In the genomic region with DNA sequence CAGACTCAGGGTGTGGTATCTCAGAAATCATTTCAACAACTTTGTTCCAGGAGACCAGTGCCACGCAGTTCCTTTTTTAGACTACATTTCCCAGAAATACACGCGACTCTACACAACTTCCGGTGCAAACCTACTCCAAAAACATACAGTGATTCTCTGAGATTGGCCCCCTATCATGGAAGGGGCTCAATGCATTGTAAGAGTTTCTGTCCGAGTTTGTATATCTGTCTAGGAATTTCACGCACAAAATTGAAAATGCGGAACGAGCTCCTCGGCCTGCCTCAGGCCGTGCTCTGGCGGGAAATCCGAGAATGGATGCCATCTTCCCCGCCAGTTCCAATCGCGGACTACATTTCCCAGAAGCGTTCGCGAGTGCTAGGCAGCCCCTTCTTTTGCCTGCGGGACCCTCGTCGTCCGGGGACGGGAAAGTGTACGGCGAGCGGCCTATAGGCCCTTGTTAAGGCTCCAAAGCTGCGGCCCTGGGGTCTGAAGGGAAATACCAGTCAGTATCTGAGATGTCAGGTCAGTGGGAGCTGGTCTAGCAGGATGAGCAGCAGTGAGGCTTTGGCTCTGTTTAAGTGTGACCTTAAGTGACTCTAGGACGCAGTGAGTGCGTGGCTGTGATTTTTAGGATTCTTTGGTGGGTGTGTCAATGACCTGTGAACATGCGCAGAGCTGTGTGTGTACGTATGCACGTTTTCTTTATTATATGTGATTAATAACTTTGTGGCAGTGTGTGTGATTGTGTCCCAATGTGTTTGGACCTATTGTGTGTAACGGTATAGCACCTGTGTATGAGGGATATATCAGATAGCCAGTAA, we compare ENCODE assay signal across 8 mouse cellular contexts. TPM values are rescaled to one million over a fixed set of nuclear protein-coding genes. Genes with fewer than 3 reads are reported as not detected.
A peak's percentile ranks its signal among the peaks of the same experiment; 100 is the strongest.
DNase-seq lines count a peak whose midpoint lies in the region; ATAC-seq and TF ChIP-seq lines count a peak whose summit lies in the region.

A gene (plus strand): TSS at position 94 of the 821 bp plus-strand sequence.

- no peaks in the 10 kb centered on the region for H3K9me3 ChIP-seq in E14TG2a.4 (ENCODE audit: low read length)
- no peaks in the 10 kb centered on the region for H3K9me3 ChIP-seq in forebrain, embryonic 11.5 days (ENCODE audit: control insufficient read depth, low read length)
- H3K9me3 ChIP-seq in heart, embryonic 16.5 days (replicated peaks; ENCODE audit: control insufficient read depth, low read length): no peaks in the 10 kb centered on the region
- H3K9me3 ChIP-seq in liver, embryonic 15.5 days (replicated peaks): no peaks in the 10 kb centered on the region
- H3K9me3 ChIP-seq in neural tube, embryonic 12.5 days: no peaks in the 10 kb centered on the region

- peaks cover 15% of the 10 kb centered on the region for H3K36me3 ChIP-seq in E14TG2a.4 (ENCODE audit: insufficient read depth, low read length)
- no peaks in the 10 kb centered on the region; the same call in 1 of the 2 replicates for H3K36me3 ChIP-seq in forebrain, embryonic 11.5 days (ENCODE audit: control insufficient read depth, insufficient read depth, low read length)
- H3K36me3 ChIP-seq in heart, embryonic 16.5 days (ENCODE audit: control insufficient read depth, insufficient read depth): peaks cover 25% of the 10 kb centered on the region
- H3K36me3 ChIP-seq in liver, embryonic 15.5 days (replicated peaks): peaks cover 8% of the 10 kb centered on the region; the same call in 1 of the 2 replicates
- peaks cover 28% of the 10 kb centered on the region for H3K36me3 ChIP-seq in neural tube, embryonic 12.5 days

- H3K4me2 ChIP-seq in forebrain, embryonic 11.5 days (ENCODE audit: low read depth, low read length, severe bottlenecking): peak within 1 kb of the TSS; percentile 64
- peak within 1 kb of the TSS; percentile 65 for H3K4me2 ChIP-seq in heart, embryonic 16.5 days (ENCODE audit: low read depth, low read length)
- peak within 1 kb of the TSS; percentile 83 for H3K4me2 ChIP-seq in liver, embryonic 15.5 days
- H3K4me2 ChIP-seq in neural tube, embryonic 12.5 days (replicated peaks): peak within 1 kb of the TSS; percentile 70

- no peaks in the 10 kb centered on the region for H3K27me3 ChIP-seq in E14TG2a.4 (ENCODE audit: insufficient read depth, low read length)
- H3K27me3 ChIP-seq in forebrain, embryonic 11.5 days (ENCODE audit: control insufficient read depth, insufficient read depth, low read length): no peaks in the 10 kb centered on the region
- H3K27me3 ChIP-seq in heart, embryonic 16.5 days (ENCODE audit: control insufficient read depth, insufficient read depth, low read length): no peaks in the 10 kb centered on the region
- no peaks in the 10 kb centered on the region for H3K27me3 ChIP-seq in liver, embryonic 15.5 days
- H3K27me3 ChIP-seq in neural tube, embryonic 12.5 days (replicated peaks): no peaks in the 10 kb centered on the region

- TF ChIP-seq CTCF in E14TG2a.4 (conservative IDR thresholded peaks at IDR 0.05; ENCODE audit: low read length): no peak

- peak; percentile 87 for ATAC-seq in forebrain, embryonic 11.5 days (replicated peaks; ENCODE audit: low FRiP score)
- peak; percentile 83 for ATAC-seq in heart, embryonic 16.5 days (replicated peaks; ENCODE audit: extremely low read depth, insufficient read depth, low FRiP score)
- ATAC-seq in liver, embryonic 15.5 days (ENCODE audit: insufficient read depth): peak; percentile 65
- ATAC-seq in neural tube, embryonic 12.5 days (ENCODE audit: low FRiP score, low read depth): peak; percentile 88

- H3K4me1 ChIP-seq in E14TG2a.4 (replicated peaks; ENCODE audit: low read depth, low read length): peaks cover 84% of the 10 kb centered on the region
- 0 out of 2 replicates have a peak, but pooled peaks cover 4% of the 10 kb centered on the region for H3K4me1 ChIP-seq in forebrain, embryonic 11.5 days (replicated peaks; ENCODE audit: control insufficient read depth, insufficient read depth, low read length)
- peaks cover 18% of the 10 kb centered on the region for H3K4me1 ChIP-seq in heart, embryonic 16.5 days (ENCODE audit: control insufficient read depth, insufficient read depth, low read length)
- H3K4me1 ChIP-seq in liver, embryonic 15.5 days (replicated peaks): peaks cover 14% of the 10 kb centered on the region
- H3K4me1 ChIP-seq in neural tube, embryonic 12.5 days: peaks cover 12% of the 10 kb centered on the region

- peak within 1 kb of the TSS; percentile 55 for H3K27ac ChIP-seq in forebrain, embryonic 11.5 days (ENCODE audit: low read depth, low read length)
- peak within 1 kb of the TSS; percentile 98 for H3K27ac ChIP-seq in heart, embryonic 16.5 days (ENCODE audit: low read length)
- H3K27ac ChIP-seq in liver, embryonic 15.5 days (replicated peaks): peak within 1 kb of the TSS; percentile 31; the same call in 1 of the 2 replicates
- H3K27ac ChIP-seq in neural tube, embryonic 12.5 days: no peak within 1 kb of the TSS

- H3K9ac ChIP-seq in forebrain, embryonic 11.5 days (ENCODE audit: low read length): peak within 1 kb of the TSS; percentile 81
- peak within 1 kb of the TSS; percentile 82 for H3K9ac ChIP-seq in heart, embryonic 16.5 days (ENCODE audit: low read length)
- peak within 1 kb of the TSS; percentile 58 for H3K9ac ChIP-seq in liver, embryonic 15.5 days
- H3K9ac ChIP-seq in neural tube, embryonic 12.5 days: peak within 1 kb of the TSS; percentile 54

- under 1% methylated on average over 33 of the region's 33 CpGs for WGBS in forebrain, embryonic 11.5 days
- under 1% methylated on average over 33 of the region's 33 CpGs for WGBS in heart, embryonic 16.5 days
- 1% methylated on average over 33 of the region's 33 CpGs for WGBS in liver, embryonic 15.5 days (ENCODE audit: insufficient replicate concordance)
- 1% methylated on average over 33 of the region's 33 CpGs for WGBS in neural tube, embryonic 12.5 days

- H3K4me3 ChIP-seq in E14TG2a.4 (replicated peaks; ENCODE audit: low read length): peak within 1 kb of the TSS; percentile 80
- H3K4me3 ChIP-seq in forebrain, embryonic 11.5 days (ENCODE audit: low read depth, low read length): peak within 1 kb of the TSS; percentile 66
- peak within 1 kb of the TSS; percentile 76 for H3K4me3 ChIP-seq in heart, embryonic 16.5 days (ENCODE audit: low read length)
- H3K4me3 ChIP-seq in liver, embryonic 15.5 days (replicated peaks): peak within 1 kb of the TSS; percentile 69
- peak within 1 kb of the TSS; percentile 52 for H3K4me3 ChIP-seq in neural tube, embryonic 12.5 days

- peak; percentile 58 for DNase-seq in c-Kit-positive CD71-positive TER-119-negative erythroid progenitor cells, embryonic 14.5 days (ENCODE audit: low read depth)
- DNase-seq in forebrain, embryonic 11.5 days (ENCODE audit: low spot score): peak; percentile 91
- DNase-seq in kidney, postnatal 36 days: peak; percentile 85 to 87
- DNase-seq in telencephalon, adult 2 months (ENCODE audit: low read depth, low spot score): peak; percentile 87

RNA-seq across cellular contexts. Expression of the gene that starts here (rescaled TPM):
- 7.5 and 7.9 TPM in 2 replicates for polyA plus RNA-seq in forebrain, embryonic 11.5 days (2014; fragmentation: Nextera tagmentation; extraction: Ambion mirVana)
- polyA plus RNA-seq in heart, embryonic 16.5 days (2015; fragmentation: Nextera tagmentation; extraction: Ambion mirVana): 3.0 and 3.2 TPM in 2 replicates
- 0.35 and 0.39 TPM in 2 replicates for polyA plus RNA-seq in liver, embryonic 15.5 days (2015; fragmentation: Nextera tagmentation; extraction: Ambion mirVana)
- polyA plus RNA-seq in neural tube, embryonic 12.5 days (2016; fragmentation: Nextera tagmentation; extraction: Ambion mirVana): 6.1 and 6.5 TPM in 2 replicates

Comparison
In these comparisons a context has a peak if more than half of its experiments do, and no peak if none do; other contexts are left out.
1. Peak in ATAC-seq, H3K4me3 ChIP-seq, H3K27ac ChIP-seq, H3K9ac ChIP-seq and H3K4me2 ChIP-seq in liver, embryonic 15.5 days; RNA of the gene not detected or under 1 TPM.